Mouse (Mus musculus) right cerebral cortex, postnatal 10 days (tissue): Measurements from ENCODE around the gene Sema7a.

Experiments
- DNase-seq, 2 experiments: peaks; one replicate each; pipeline ENCODE4 v3.0.0; 2021; ENCODE audit warnings: low spot score in 2 of 2

Sema7a gene

GRCm38 (mm10) chr9:58011027-58011426, 71.1 kb downstream of the Sema7a start:
- no peak for DNase-seq

GRCm38 (mm10) chr9:58011552-58011951, 71.6 kb downstream of the Sema7a start:
- DNase-seq: no peak
